Mouse (Mus musculus) small intestine, adult 2 months (tissue): Measurements from ENCODE around the gene Mfsd13b.

ENCODE experiments used
- CTCF ChIP-seq: fragments of 200-500 bp; IDR thresholded peaks from 2 replicates; pipeline ENCODE4 v1.5.1; 2012; ENCODE audit warnings: low read depth, mild to moderate bottlenecking, control low read depth, inconsistent platforms, low read length, moderate library complexity, mixed read lengths; ENCODE audit not compliant: insufficient replicate concordance, insufficient read length; ENCODE audit errors: extremely low read depth
- POLR2A ChIP-seq: fragments of 200-500 bp; IDR thresholded peaks from 2 replicates; pipeline ENCODE4 v1.6.1; 2012; ENCODE audit warnings: low read depth, mild to moderate bottlenecking, control low read depth, inconsistent platforms, low read length, moderate library complexity

GRCm38 (mm10) chr7:121053071-121053470 lies 70.8 kb downstream of the Mfsd13b start:
- TF ChIP-seq POLR2A = no peak
- TF ChIP-seq CTCF = no peak
